Mouse (Mus musculus) lung, postnatal 0 days (tissue): ENCODE data around the gene Dera.

ENCODE experiments used
- CTCF ChIP-seq: IDR thresholded peaks from 2 replicates; pipeline ENCODE4 v1.5.1; 2016; ENCODE audit warnings: antibody characterized with exemption, mild to moderate bottlenecking
- EP300 ChIP-seq: IDR thresholded peaks from 2 replicates; pipeline ENCODE4 v1.6.1; 2016; ENCODE audit warnings: antibody characterized with exemption, mild to moderate bottlenecking, control low read depth

DNA sequence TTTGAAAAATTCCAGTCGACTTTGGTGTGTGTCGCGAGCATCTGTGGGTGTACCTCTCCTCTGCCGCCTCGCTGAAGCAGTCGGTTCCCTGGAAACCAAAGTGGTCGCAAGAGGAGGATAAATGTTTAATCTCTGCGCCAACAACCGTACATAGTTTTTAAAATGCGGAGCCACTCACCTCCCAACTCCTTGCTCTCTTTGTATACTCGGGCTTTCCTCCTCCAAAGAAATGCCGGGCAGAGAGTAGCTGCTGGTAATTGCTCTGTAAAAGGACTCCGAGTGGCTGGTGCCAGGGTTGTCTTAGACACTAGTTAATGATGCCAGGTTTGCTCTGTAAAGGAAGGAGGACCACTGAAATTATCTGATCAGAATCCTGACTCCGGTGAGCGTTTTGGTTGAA lies 6.6 kb downstream of the Dera start:
- TF ChIP-seq CTCF (no peak), EP300 (no peak)
